Mouse (Mus musculus): ENCODE measurements around the gene Gm5724.

GRCm38 (mm10) chr6:141687008-141687407 is 86.6 kb downstream of the Gm5724 start:
- no peak for TF ChIP-seq CTCF (IDR thresholded peaks at IDR 0.05; ENCODE audit: borderline replicate concordance, insufficient read depth, low read length)
- TF ChIP-seq POLR2A (IDR thresholded peaks at IDR 0.05; ENCODE audit: low read depth, low read length): no peak

Data from embryonic fibroblast, embryonic 13.5 days (primary cell).